Mouse (Mus musculus): ENCODE measurements around the gene Cacna1g.

DNA sequence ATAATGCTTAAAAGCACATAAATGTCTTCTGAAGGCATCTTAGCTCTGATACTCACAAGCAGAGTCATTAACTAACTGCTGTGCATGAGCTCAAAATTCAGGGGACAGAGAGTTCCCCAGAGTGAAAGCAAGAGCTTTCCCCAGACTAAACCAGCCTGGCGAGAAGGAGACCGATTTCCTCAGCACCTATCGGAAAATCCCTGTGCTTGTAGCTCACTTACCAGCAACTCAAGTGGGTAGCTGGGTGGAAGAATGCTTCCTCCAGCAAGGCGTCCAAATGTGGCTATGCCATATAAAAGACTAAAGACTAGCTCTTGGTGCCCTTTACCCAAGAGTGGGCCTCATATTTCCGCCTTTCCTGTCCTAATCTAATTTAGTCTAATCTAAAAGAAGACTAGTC is 71.3 kb downstream of the Cacna1g start:
- TF ChIP-seq CTCF (IDR thresholded peaks at IDR 0.05; ENCODE audit: low read depth) (no peak), EP300 (IDR thresholded peaks at IDR 0.05; ENCODE audit: low read depth) (no peak)
